Mouse (Mus musculus) neural tube, embryonic 11.5 days (tissue): ENCODE measurements around the gene Xbp1. TPM values are rescaled to one million over a fixed set of nuclear protein-coding genes. Genes with fewer than 3 reads are reported as not detected.
"Not testable (repeated sequence)": the region's sequence is repeated elsewhere in the genome, so short reads cannot be mapped to it uniquely, and the experiment has no call there.

Experiments used
- ATAC-seq: fragments of 200-750 bp; cut with Nextera tagmentation; 2 replicates; pipeline ENCODE4 v1.8.0; 2017; ENCODE audit warnings: moderate number of reproducible peaks, mild to moderate bottlenecking, moderate TSS enrichment, moderate library complexity; ENCODE audit not compliant: insufficient read depth, low FRiP score, low TSS enrichment
- DNase-seq: peaks from one replicate; pipeline ENCODE4 v3.0.0-alpha.2; 2015; ENCODE audit warnings: low spot score
- H3K27ac ChIP-seq: fragments of 300-500 bp; sonication (generic); 2 replicates; pipeline ENCODE4 v1.5.1; 2014; ENCODE audit warnings: low read depth, mild to moderate bottlenecking, low read length
- H3K27me3 ChIP-seq: fragments of 300-500 bp; sonication (generic); 2 replicates; pipeline ENCODE4 v1.6.1; 2014; ENCODE audit warnings: mild to moderate bottlenecking, low read length, mixed read lengths; ENCODE audit not compliant: control insufficient read depth, insufficient read depth
- H3K36me3 ChIP-seq: fragments of 300-500 bp; sonication (generic); 2 replicates; pipeline ENCODE4 v1.6.1; 2014; ENCODE audit warnings: mild to moderate bottlenecking, low read length, moderate library complexity, mixed read lengths; ENCODE audit not compliant: control insufficient read depth, insufficient read depth
- H3K4me1 ChIP-seq: fragments of 300-500 bp; sonication (generic); 2 replicates; pipeline ENCODE4 v1.6.1; 2014; ENCODE audit warnings: low read length, mixed read lengths; ENCODE audit not compliant: control insufficient read depth, insufficient read depth
- H3K4me2 ChIP-seq: fragments of 300-500 bp; sonication (generic); 2 replicates; pipeline ENCODE4 v1.6.1; 2014; ENCODE audit warnings: low read depth, mild to moderate bottlenecking, moderate library complexity
- H3K4me3 ChIP-seq: fragments of 300-500 bp; sonication (generic); 2 replicates; pipeline ENCODE4 v1.5.1; 2014; ENCODE audit warnings: low read depth, low read length
- H3K9ac ChIP-seq: fragments of 300-500 bp; sonication (generic); 2 replicates; pipeline ENCODE4 v1.6.1; 2014; ENCODE audit warnings: mild to moderate bottlenecking, low read length
- H3K9me3 ChIP-seq: fragments of 300-500 bp; sonication (generic); 2 replicates; pipeline ENCODE4 v1.6.1; 2016; ENCODE audit warnings: low read length; ENCODE audit not compliant: control insufficient read depth
- WGBS: fragments of 180-500 bp; shearing (Covaris S2); extraction: QIAGEN DNeasy Blood & Tissue Kit; methylation state at CpG from one replicate; pipeline ENCODE4 v1.1.7; 2014; 5-methylcytosine and 5-hydroxymethylcytosine counted together
- polyA plus RNA-seq: library from polyadenylated mRNA; unstranded; fragments of >200 nt; fragmentation: Nextera tagmentation; extraction: Ambion mirVana; gene quantifications from 2 replicates; pipeline ENCODE4 v1.2.1, GENCODE M21; 2014

Gene Xbp1
- polyA plus RNA-seq, 1 experiment from 2014 or later = 165 TPM

DNA sequence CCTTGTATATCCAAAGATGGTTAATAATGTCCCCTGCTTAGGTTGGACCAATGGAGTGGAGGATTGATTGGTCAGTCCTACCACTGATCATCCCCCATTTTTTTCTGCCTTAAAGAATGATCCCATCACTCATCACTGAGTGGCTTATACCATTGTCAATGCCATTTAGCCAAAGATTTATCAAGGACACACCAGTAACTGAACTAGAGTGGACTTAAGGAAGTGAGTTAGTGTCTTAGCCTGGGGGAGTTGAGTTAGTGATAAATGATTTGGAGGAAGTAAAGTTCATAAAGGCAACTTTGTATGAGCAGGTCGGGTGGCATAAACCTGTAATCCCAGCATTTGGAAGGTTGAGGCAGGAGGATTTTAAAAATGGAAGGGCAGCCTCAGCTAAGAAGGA lies 22.8 kb downstream of the Xbp1 start:
- H3K4me2 ChIP-seq = no peak overlapping the region
- DNase-seq = no peak
- H3K4me3 ChIP-seq = no peak overlapping the region
- H3K27ac ChIP-seq = no peak overlapping the region
- H3K4me1 ChIP-seq = peaks cover 11% of the 10 kb centered on the region
- H3K27me3 ChIP-seq = no peaks in the 10 kb centered on the region
- no peaks in the 10 kb centered on the region for H3K36me3 ChIP-seq
- no peaks in the 10 kb centered on the region for H3K9me3 ChIP-seq
- no peak overlapping the region for H3K9ac ChIP-seq
- 84% methylated on average over 1 of the region's 1 CpGs for WGBS
- no peak for ATAC-seq

GRCm38 (mm10) chr11:5544709-5545108 lies 24.2 kb downstream of the Xbp1 start:
- 86% methylated on average over 1 of the region's 1 CpGs for WGBS
- not testable (repeated sequence) for H3K4me2 ChIP-seq, ATAC-seq, DNase-seq, H3K27ac ChIP-seq, H3K4me3 ChIP-seq, H3K36me3 ChIP-seq, H3K9me3 ChIP-seq, H3K9ac ChIP-seq, H3K27me3 ChIP-seq
- peaks cover 11% of the 10 kb centered on the region for H3K4me1 ChIP-seq

GRCm38 (mm10) chr11:5545457-5545856 lies 25.0 kb downstream of the Xbp1 start:
- ATAC-seq = no peak
- no peak overlapping the region for H3K4me2 ChIP-seq
- no peak overlapping the region for H3K4me3 ChIP-seq
- WGBS = 88% methylated on average over 4 of the region's 4 CpGs
- H3K9me3 ChIP-seq = no peaks in the 10 kb centered on the region
- no peaks in the 10 kb centered on the region for H3K36me3 ChIP-seq
- H3K4me1 ChIP-seq = peaks cover 9% of the 10 kb centered on the region
- H3K9ac ChIP-seq = no peak overlapping the region
- no peaks in the 10 kb centered on the region for H3K27me3 ChIP-seq
- no peak for DNase-seq
- no peak overlapping the region for H3K27ac ChIP-seq

DNA sequence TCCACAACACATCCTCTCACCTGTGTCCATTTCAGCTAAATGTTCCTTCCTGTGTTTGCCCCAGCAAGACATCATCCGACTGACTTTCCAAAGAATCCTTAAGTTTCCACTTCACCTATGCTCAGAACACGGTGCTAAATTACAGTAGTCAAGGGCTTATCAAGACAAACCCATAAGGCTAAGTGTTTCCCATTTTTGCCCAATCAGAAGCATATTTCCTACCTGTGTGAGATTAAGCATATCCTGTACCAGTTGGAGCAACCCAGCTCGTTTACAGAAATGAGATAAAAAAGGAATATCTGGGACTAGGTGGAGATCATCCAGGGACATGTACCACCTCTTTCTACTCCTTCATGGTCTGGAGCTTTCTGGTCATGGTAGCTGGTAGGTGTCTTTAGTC lies 26.2 kb downstream of the Xbp1 start:
- 93% methylated on average over 3 of the region's 3 CpGs for WGBS
- H3K4me3 ChIP-seq = no peak overlapping the region
- no peaks in the 10 kb centered on the region for H3K27me3 ChIP-seq
- DNase-seq (no peak), ATAC-seq (no peak)
- H3K4me1 ChIP-seq = no peaks in the 10 kb centered on the region
- no peaks in the 10 kb centered on the region for H3K36me3 ChIP-seq
- H3K9ac ChIP-seq = no peak overlapping the region
- no peak overlapping the region for H3K4me2 ChIP-seq
- no peaks in the 10 kb centered on the region for H3K9me3 ChIP-seq
- no peak overlapping the region for H3K27ac ChIP-seq

GRCm38 (mm10) chr11:5551430-5551829 lies 31.0 kb downstream of the Xbp1 start:
- no peaks in the 10 kb centered on the region for H3K27me3 ChIP-seq
- H3K9me3 ChIP-seq = no peaks in the 10 kb centered on the region
- no peak overlapping the region for H3K27ac ChIP-seq
- ATAC-seq (no peak), DNase-seq (no peak)
- H3K4me2 ChIP-seq = no peak overlapping the region
- H3K9ac ChIP-seq = no peak overlapping the region
- H3K4me3 ChIP-seq = no peak overlapping the region
- WGBS = 95% methylated on average over 5 of the region's 5 CpGs
- no peaks in the 10 kb centered on the region for H3K36me3 ChIP-seq
- H3K4me1 ChIP-seq = no peaks in the 10 kb centered on the region

DNA sequence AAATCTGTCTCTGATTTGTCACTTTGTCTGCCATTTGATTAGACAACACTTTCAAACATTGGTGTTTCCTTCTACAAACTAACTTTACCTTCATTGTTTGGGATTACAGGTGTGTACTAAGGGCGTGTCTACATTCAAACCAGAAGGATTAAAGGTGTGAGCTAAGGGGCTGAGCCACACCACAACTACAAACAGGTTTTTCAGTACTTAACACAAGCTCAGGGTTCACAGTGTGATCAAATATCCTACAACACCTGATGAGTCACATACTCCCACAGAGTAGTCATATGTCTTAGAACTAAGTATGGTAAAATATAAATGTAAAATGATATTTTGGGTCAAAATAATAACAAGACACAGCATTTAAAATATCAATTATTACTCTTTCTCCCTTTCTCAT lies 31.5 kb downstream of the Xbp1 start:
- Histone ChIP-seq H3K9ac (no peak overlapping the region), H3K4me3 (no peak overlapping the region), H3K36me3 (no peaks in the 10 kb centered on the region), H3K9me3 (no peaks in the 10 kb centered on the region), H3K27ac (no peak overlapping the region), H3K4me2 (no peak overlapping the region), H3K27me3 (no peaks in the 10 kb centered on the region), H3K4me1 (no peaks in the 10 kb centered on the region)
- WGBS = 66% methylated on average over 1 of the region's 1 CpGs
- ATAC-seq = no peak
- DNase-seq = no peak

- H3K27ac ChIP-seq = no peak overlapping the region
- no peak overlapping the region for H3K9ac ChIP-seq
- 89% methylated on average over 3 of the region's 3 CpGs for WGBS
- H3K27me3 ChIP-seq = no peaks in the 10 kb centered on the region
- no peaks in the 10 kb centered on the region for H3K9me3 ChIP-seq
- DNase-seq (no peak), ATAC-seq (no peak)
- H3K36me3 ChIP-seq = no peaks in the 10 kb centered on the region
- no peak overlapping the region for H3K4me3 ChIP-seq
- H3K4me2 ChIP-seq = no peak overlapping the region
- no peaks in the 10 kb centered on the region for H3K4me1 ChIP-seq
Measured at GRCm38 (mm10) chr11:5560273-5560672, 39.8 kb downstream of the Xbp1 start.

GRCm38 (mm10) chr11:5562625-5563268 lies 42.3 kb downstream of the Xbp1 start:
- no peak overlapping the region for H3K4me3 ChIP-seq
- peak; percentile 39 for DNase-seq
- H3K27me3 ChIP-seq = no peaks in the 10 kb centered on the region
- no peak for ATAC-seq
- H3K9ac ChIP-seq = no peak overlapping the region
- 33% methylated on average over 9 of the region's 9 CpGs for WGBS
- H3K27ac ChIP-seq = no peak overlapping the region
- H3K9me3 ChIP-seq = no peaks in the 10 kb centered on the region
- H3K4me1 ChIP-seq = no peaks in the 10 kb centered on the region
- no peak overlapping the region for H3K4me2 ChIP-seq
- H3K36me3 ChIP-seq = no peaks in the 10 kb centered on the region

GRCm38 (mm10) chr11:5563898-5564297 lies 43.4 kb downstream of the Xbp1 start:
- H3K4me3 ChIP-seq = no peak overlapping the region
- no peaks in the 10 kb centered on the region for H3K27me3 ChIP-seq
- 72% methylated on average over 6 of the region's 6 CpGs for WGBS
- DNase-seq = no peak
- H3K27ac ChIP-seq = no peak overlapping the region
- no peaks in the 10 kb centered on the region for H3K9me3 ChIP-seq
- no peak overlapping the region for H3K4me2 ChIP-seq
- H3K9ac ChIP-seq = no peak overlapping the region
- H3K36me3 ChIP-seq = no peaks in the 10 kb centered on the region
- ATAC-seq = no peak
- no peaks in the 10 kb centered on the region for H3K4me1 ChIP-seq
